Mouse (Mus musculus): ENCODE results near the gene Gm7544. TPM values are rescaled to one million over a fixed set of nuclear protein-coding genes. Genes with fewer than 3 reads are reported as not detected.

Gm7544 gene
- polyA plus RNA-seq (2012; rRNA removed; ENCODE audit: low replicate concordance) = not detected in 2 replicates

GRCm38 (mm10) chr1:82955913-82956312, at the start of gene Gm7544:
TSS of gene Gm7544 (minus strand) at chr1:82956013.

DNA sequence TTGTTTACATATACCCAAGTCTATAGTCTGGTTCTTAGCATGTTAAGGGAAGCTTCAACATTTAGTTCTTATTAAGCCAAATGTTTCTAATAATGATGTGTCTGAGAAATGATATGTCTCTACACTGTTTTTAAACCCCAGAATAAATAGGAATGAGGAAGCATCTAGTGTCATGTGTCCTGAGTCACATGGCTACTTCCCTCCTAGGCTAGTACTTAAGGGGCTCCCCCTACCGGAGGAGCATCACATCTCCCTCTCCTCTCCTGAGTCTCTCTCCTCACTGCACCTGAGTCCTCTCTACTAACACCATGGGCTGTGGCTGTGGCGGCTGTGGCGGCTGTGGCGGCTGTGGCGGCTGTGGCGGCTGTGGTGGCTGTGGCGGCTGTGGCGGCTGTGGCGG, 44.5 kb upstream of the Gm7544 start, which contains the start of gene Gm47959:
Gm47959 (plus strand) TSS at position 243 of the 400 bp plus-strand sequence.

DNA sequence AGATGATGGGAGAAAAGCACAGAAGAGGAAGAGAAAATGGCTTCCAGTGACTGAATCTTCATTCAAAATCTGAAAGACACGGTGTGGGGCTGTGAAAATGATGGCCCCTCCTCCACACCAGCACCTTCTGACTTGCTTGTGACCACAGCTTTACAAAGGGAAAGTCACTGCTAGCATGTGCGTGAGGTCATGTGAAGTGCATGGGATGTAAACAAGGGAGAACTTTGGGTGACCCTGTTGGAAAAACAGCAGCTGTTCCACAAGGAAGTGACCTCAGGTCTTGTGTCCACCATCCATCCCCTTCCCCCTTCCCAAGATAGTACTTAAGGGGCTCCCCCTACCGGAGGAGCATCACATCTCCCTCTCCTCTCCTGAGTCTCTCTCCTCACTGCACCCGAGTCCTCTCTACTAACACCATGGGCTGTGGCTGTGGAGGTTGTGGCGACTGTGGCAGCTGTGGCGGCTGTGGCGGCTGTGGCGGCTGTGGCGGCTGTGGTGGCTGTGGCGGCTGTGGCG, 4.1 kb upstream of the Gm7544 start, which contains the start of gene Gm47955:
Gm47955 (plus strand) TSS at position 417 of the 516 bp plus-strand sequence.

GRCm38 (mm10) chr1:82943295-82943694, 12.5 kb downstream of the Gm7544 start, which contains the start of gene A030003K21Rik:
TSS of gene A030003K21Rik (minus strand) at chr1:82943388.

GRCm38 (mm10) chr1:82931326-82931725, 24.5 kb downstream of the Gm7544 start, which contains the start of gene Gm6217:
TSS of gene Gm6217 (minus strand) at chr1:82931399.

DNA sequence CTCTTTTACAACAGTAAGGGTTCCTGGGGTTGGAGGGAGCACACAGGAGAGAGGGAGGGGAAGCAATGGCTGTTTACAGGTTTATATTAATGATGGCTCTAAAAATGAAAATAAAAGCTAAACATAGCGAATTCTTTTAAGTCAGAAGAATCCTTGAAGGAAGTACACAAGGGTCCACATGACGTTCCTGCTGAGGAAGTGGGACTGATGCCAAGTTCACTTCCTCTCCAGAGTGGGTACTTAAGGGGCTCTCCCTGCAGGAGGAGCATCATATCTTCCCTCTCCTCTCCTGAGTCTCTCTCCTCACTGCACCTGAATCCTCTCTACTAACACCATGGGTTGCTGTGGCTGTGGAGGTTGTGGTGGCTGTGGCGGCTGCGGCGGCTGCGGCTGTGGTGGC, 31.2 kb downstream of the Gm7544 start, which contains the start of gene A030014E15Rik:
A030014E15Rik (plus strand) TSS at position 268 of the 400 bp plus-strand sequence.

DNA sequence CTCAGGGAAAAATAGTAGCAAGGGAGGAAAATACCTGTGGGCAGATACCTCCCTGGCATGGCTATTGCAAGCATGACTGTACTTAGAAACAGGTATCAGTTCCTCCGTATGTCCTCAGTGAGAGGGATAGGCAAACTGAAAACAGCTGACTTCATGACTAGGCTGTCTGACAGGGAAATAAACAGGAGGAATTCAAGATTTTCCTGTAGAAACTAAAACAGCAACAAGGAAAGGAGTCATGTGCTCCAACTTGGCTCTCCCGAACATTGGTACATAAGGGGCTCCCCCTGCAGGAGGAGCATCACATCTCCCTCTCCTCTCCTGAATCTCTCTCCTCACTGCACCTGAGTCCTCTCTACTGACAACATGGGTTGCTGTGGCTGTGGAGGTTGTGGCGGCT, 42.8 kb downstream of the Gm7544 start, which contains the start of gene A030005L19Rik:
A030005L19Rik (plus strand) TSS at position 301 of the 400 bp plus-strand sequence.

Other genes starting within 250 kb of the Gm7544 start
- gene Mff, start 231.1 kb downstream of the Gm7544 start, polyA plus RNA-seq (2012; rRNA removed; ENCODE audit: low replicate concordance) = 37.0 and 112 TPM in 2 replicates
- 39.2 and 73.1 TPM in 2 replicates for gene Tm4sf20, start 187.6 kb downstream of the Gm7544 start, polyA plus RNA-seq (2012; rRNA removed; ENCODE audit: low replicate concordance)
- gene Gm47791, start 184.8 kb downstream of the Gm7544 start, polyA plus RNA-seq (2012; rRNA removed; ENCODE audit: low replicate concordance) = not detected in 2 replicates
- gene Agfg1, start 116.5 kb downstream of the Gm7544 start, polyA plus RNA-seq (2012; rRNA removed; ENCODE audit: low replicate concordance) = 29.5 and 31.7 TPM in 2 replicates
- 0.91 and 1.2 TPM in 2 replicates for gene A030005L19Rik, start 42.7 kb downstream of the Gm7544 start, polyA plus RNA-seq (2012; rRNA removed; ENCODE audit: low replicate concordance)
- gene A030014E15Rik, start 31.1 kb downstream of the Gm7544 start, polyA plus RNA-seq (2012; rRNA removed; ENCODE audit: low replicate concordance) = not detected in 2 replicates
- not detected in 2 replicates for gene Gm6217, start 24.6 kb downstream of the Gm7544 start, polyA plus RNA-seq (2012; rRNA removed; ENCODE audit: low replicate concordance)
- gene A030003K21Rik, start 12.6 kb downstream of the Gm7544 start, polyA plus RNA-seq (2012; rRNA removed; ENCODE audit: low replicate concordance) = not detected in 2 replicates
- gene Gm47955, start 4.3 kb upstream of the Gm7544 start, polyA plus RNA-seq (2012; rRNA removed; ENCODE audit: low replicate concordance) = not detected in 2 replicates
- not detected in 2 replicates for gene Gm47959, start 44.5 kb upstream of the Gm7544 start, polyA plus RNA-seq (2012; rRNA removed; ENCODE audit: low replicate concordance)
- 1.8 and 7.3 TPM in 2 replicates for gene Slc19a3, start 82.4 kb upstream of the Gm7544 start, polyA plus RNA-seq (2012; rRNA removed; ENCODE audit: low replicate concordance)
- gene Krtap28-10, start 86.5 kb upstream of the Gm7544 start, polyA plus RNA-seq (2012; rRNA removed; ENCODE audit: low replicate concordance) = not detected in 2 replicates
- gene Gm47969, start 88.9 kb upstream of the Gm7544 start, polyA plus RNA-seq (2012; rRNA removed; ENCODE audit: low replicate concordance) = not detected in 2 replicates
- not detected in 2 replicates for gene A030005K14Rik, start 103.4 kb upstream of the Gm7544 start, polyA plus RNA-seq (2012; rRNA removed; ENCODE audit: low replicate concordance)
- gene Krtap28-13, start 104.9 kb upstream of the Gm7544 start, polyA plus RNA-seq (2012; rRNA removed; ENCODE audit: low replicate concordance) = not detected in 2 replicates
- 6.2 and 23.2 TPM in 2 replicates for gene Ccl20, start 160.8 kb upstream of the Gm7544 start, polyA plus RNA-seq (2012; rRNA removed; ENCODE audit: low replicate concordance)
- gene Daw1, start 203.7 kb upstream of the Gm7544 start, polyA plus RNA-seq (2012; rRNA removed; ENCODE audit: low replicate concordance) = not detected in 2 replicates